Mouse (Mus musculus) layer of hippocampus, adult 9-10 months (tissue): ENCODE measurements around the gene Upf3a.
A peak's percentile ranks its signal among the peaks of the same experiment; 100 is the strongest.
"Not testable (repeated sequence)": the region's sequence is repeated elsewhere in the genome, so short reads cannot be mapped to it uniquely, and the experiment has no call there.

Experiments
- DNase-seq: peaks from one replicate; pipeline ENCODE4 v3.0.0; 2022; ENCODE audit warnings: low spot score

The Upf3a gene

DNA sequence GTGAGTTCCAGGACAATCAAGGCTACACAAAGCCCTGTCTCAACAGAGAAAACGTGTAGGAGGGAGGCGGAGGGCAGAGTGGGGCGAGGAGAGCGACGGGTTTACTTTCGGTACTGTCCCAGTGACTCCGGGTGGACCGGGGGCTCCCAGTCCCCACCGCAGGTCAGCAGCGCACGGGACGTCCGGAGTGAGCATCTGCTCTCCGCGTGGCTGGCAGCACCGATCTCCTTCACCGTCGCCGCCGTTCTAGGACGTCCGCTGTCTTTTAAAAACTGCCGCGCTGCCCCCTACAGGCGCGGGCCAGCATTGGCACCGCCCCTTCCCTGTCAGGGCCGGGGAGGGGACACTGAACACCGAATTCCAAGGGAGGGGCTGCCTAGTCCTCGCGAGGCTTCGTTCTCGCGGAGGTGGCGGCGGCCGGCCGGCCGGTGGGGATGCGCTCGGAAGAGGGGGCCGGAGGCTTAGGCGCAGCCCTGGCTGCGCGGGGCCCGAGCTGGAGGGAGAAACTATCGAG is at the start of gene Upf3a:
Upf3a (plus strand) TSS at position 366 of the 514 bp plus-strand sequence.
- peak; percentile 66 for DNase-seq

GRCm38 (mm10) chr8:13740323-13740770 is 45.1 kb upstream of the Upf3a start:
- no peak for DNase-seq

DNA sequence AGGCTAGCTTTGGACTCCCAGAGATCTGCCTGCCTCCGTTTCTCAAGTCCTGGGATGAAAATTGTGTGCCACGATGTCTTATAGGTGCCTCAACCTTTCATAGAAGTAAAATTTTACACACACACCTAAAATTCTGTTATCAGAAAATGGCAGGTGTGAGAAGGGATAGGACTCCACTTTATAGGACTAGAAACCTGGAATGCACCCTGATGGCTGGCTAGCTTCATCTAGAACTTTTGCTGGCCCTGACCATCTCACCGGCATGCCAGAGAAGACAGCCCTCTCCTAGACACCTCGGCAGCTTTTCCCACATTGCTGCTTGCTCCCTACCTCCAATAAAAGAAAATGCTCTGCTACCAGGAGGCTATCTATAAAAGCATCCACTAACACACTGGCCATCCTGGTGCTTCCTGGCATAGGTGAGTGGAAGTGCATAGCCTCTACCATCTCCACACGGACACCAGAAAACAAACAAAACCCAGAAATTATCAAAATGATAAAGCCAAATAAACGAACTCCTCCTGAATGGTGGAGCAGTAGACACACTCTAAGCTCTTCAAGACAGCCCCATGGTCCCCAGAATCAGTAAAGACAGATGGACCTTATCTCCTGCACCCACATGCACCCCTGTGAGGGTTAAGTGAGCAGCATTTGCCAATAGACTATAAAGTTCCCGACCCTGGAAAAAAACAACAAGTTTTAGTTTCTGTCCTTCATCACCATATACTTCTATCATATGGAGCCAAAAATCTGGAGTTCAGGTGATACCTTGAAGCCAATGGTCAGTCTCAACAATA is 44.4 kb upstream of the Upf3a start:
- DNase-seq, result no peak

DNA sequence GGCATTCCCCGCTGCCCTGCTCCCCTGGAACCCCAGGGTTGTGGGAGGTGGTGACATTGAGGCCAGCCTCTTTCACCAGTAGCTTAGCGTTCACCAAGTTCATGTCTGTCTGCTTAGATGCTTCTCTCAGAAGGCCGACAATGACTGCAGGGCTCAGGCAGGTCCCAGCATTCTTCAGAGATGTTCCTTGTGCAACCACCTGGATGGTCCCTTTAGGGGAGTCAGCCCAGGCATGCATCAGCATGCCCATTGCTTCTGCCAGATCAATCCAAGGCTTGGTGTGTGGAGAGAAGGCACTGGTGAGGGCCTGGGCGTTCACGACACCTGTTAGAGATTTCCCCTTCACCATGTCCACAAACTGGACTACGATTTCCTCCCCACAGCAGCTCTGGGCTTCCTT is 39.2 kb upstream of the Upf3a start:
- not testable (repeated sequence) for DNase-seq

- DNase-seq, result no peak
Observed at GRCm38 (mm10) chr8:13747626-13748025, 37.8 kb upstream of the Upf3a start.

- peak; percentile 46 for DNase-seq
Observed at GRCm38 (mm10) chr8:13753680-13754079, 31.7 kb upstream of the Upf3a start.

GRCm38 (mm10) chr8:13756480-13756879 is 28.9 kb upstream of the Upf3a start:
- DNase-seq, result no peak

DNA sequence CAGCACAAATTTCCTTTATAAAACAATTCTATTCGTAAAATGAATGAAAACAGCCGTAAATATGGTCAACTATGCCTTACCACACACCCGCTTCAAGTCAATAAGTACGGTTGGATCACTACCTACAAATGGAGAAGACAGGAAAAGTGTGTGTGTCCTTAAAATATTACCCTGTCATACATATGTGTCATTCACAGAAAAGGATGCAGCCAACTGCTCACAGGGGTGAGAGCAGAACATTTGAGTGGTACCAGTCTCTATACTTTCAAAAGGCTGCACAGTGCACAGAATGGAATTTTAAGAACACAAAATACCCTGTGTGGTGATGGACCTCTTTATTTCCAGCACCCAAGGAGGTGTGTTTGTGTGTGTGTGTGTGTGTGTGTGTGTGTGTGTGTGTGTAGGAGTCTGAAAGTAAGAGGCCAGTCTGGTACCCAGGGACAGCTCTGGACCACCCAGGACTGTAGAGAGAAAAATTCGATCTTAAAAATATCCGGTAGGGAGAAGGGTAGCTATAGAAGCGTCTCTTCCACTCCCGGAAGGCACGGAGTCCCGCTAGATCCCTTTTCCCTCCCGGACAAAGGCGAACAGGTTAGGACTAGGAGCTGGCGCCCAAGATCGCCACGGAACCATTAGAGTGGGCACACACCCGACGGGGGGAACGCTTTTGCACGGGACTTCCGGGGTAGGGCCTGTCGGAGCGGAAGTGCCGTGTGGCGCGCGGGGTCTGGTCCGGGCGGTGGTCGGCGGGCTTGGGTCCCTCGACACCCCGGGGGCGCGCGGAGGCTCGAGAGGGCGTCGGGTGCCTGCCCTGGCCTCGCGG is 28.2 kb upstream of the Upf3a start, which contains the start of gene Cdc16:
Cdc16 (plus strand) TSS at position 695 of the 823 bp plus-strand sequence.
- DNase-seq, result peak; percentile 59

- peak; percentile 35 for DNase-seq
Observed at GRCm38 (mm10) chr8:13757805-13758727, 27.3 kb upstream of the Upf3a start.

DNA sequence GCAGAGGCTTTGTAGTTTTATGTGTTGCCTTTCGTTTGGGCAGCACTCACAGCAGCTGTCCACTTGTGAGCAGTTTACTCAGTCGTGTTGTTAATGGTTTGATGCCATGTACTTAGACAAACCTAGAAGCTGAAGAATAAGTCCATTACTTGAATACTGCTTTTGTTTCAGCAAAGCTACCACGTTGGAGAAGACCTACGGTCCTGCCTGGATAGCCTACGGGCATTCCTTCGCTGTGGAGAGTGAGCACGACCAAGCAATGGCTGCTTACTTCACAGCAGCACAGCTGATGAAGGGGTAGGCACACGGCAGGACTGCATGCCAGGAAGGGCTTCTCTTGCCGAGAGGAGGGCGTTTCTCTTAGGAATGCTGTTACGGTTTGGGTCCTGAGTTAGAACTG is 16.2 kb upstream of the Upf3a start:
- no peak for DNase-seq

GRCm38 (mm10) chr8:13780536-13780935 is 4.9 kb upstream of the Upf3a start:
- DNase-seq, result no peak

GRCm38 (mm10) chr8:13785764-13786299 is 417 bp downstream of the Upf3a start:
- peak; percentile 86 for DNase-seq

GRCm38 (mm10) chr8:13789606-13790005 is 4.2 kb downstream of the Upf3a start:
- no peak for DNase-seq

GRCm38 (mm10) chr8:13793097-13793745 is 7.8 kb downstream of the Upf3a start:
- no peak for DNase-seq

DNA sequence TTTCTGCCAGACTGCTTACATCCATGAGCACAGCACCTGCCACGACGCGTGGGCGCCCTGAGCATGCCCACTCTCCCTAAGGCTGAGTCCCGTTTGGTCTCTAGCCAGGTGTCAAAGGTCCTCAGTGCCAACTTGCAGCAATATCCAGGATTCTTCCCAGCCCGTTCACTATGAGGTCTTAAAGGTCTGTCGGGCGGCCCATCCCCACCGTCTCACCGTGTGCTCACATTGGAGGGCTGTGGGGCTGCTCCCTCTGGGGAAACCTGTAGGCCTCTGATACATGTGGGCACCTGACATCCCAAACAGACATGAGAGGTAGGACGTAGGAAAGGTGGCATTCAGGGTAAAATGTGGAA is 8.3 kb downstream of the Upf3a start:
- no peak for DNase-seq

- DNase-seq, result no peak
Observed at GRCm38 (mm10) chr8:13797676-13798075, 12.3 kb downstream of the Upf3a start.

DNA sequence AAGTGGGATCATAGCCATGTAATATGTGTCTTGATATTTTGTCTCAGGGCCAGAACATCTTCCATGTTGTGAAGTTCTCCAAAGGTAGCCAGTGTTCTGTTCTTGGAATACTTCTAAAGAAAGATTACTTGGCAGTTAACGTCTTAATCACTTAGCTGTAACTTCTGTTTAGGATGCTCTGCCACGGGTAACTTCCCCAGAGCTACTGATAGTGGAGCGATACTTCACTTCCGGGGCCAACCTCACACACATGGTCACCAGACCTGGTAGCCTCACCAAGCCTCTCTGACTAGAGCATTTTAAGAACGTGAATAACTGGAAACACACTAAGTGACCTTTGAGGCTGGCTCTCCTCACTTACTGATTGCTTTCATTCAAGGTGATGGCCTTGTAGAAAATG is 14.2 kb downstream of the Upf3a start:
- DNase-seq, result no peak

GRCm38 (mm10) chr8:13828598-13829172 is 43.3 kb downstream of the Upf3a start:
- DNase-seq, result no peak

DNA sequence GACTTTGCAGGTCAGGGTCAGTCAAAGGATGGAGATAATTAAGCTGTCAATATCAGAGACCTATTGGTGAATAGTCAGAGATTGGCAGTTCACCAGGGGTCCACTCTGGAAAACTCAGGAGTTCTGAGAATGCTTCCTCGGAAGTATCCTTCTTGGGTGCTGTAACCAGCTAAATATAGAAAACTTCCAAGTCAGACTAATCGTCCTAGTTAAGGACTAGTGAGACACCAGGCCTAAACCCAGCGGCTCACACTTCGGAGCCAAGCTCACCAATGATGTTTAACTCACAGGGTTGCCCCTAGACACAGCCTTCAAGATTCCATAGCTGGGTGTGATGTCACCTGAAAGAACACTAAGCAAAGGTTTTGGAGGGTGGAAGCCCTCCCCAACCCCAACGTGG is 52.9 kb downstream of the Upf3a start, which contains the start of gene AF366264:
AF366264 (minus strand) TSS at position 101 of the 400 bp plus-strand sequence.
- not testable (repeated sequence) for DNase-seq

DNA sequence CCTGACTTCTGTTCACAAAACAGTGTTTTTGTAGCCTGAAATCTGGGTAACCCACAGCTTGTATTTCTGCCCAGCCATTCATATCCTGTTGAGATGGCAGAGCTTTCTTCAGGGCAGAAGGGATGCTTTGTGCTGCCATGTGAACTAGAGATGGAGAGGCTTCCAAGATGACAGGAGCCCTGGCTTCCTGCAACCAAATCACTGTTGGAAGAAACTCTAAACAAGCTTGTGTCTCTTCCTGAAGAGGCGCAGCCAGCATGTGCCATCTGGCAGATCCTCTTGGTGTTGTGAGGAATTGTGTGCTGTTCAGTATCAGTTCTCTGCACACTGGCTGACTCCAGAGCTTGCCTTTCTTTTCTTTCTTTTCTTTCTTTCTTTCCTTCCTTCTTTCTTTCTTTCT is 57.9 kb downstream of the Upf3a start:
- DNase-seq, result not testable (repeated sequence)
